Mouse (Mus musculus) hindbrain, postnatal 0 days (tissue): ENCODE results near the gene Fancf. TPM values are rescaled to one million over a fixed set of nuclear protein-coding genes. Genes with fewer than 3 reads are reported as not detected.

Source experiments
- ATAC-seq: fragments of 200-750 bp; cut with Nextera tagmentation; 2 replicates; pipeline ENCODE4 v1.8.0; 2017; ENCODE audit warnings: mild to moderate bottlenecking, moderate TSS enrichment, moderate library complexity
- DNase-seq: peaks from one replicate; pipeline ENCODE4 v3.0.0-alpha.2; 2015; ENCODE audit warnings: low spot score
- H3K27ac ChIP-seq: fragments of 300-500 bp; sonication (generic); 2 replicates; pipeline ENCODE4 v1.5.1; 2014; ENCODE audit warnings: mild to moderate bottlenecking
- H3K27me3 ChIP-seq: fragments of 300-500 bp; sonication (generic); 2 replicates; pipeline ENCODE4 v1.6.1; 2014; ENCODE audit warnings: low read length, mixed read lengths; ENCODE audit not compliant: insufficient read depth
- H3K36me3 ChIP-seq: fragments of 300-500 bp; sonication (generic); 2 replicates; pipeline ENCODE4 v1.6.1; 2014; ENCODE audit warnings: low read length, mixed read lengths; ENCODE audit not compliant: insufficient read depth
- H3K4me1 ChIP-seq: fragments of 300-500 bp; sonication (generic); 2 replicates; pipeline ENCODE4 v1.6.1; 2014; ENCODE audit warnings: antibody characterized with exemption, low read length, mixed read lengths; ENCODE audit not compliant: insufficient read depth
- H3K4me2 ChIP-seq: fragments of 300-500 bp; sonication (generic); 2 replicates; pipeline ENCODE4 v1.6.1; 2014; ENCODE audit warnings: low read depth, mild to moderate bottlenecking, low read length, moderate library complexity, mixed read lengths
- H3K4me3 ChIP-seq: fragments of 300-500 bp; sonication (generic); 2 replicates; pipeline ENCODE4 v1.5.1; 2014; ENCODE audit warnings: low read length
- H3K9ac ChIP-seq: fragments of 300-500 bp; sonication (generic); replicated peaks from 2 replicates; pipeline ENCODE4 v1.6.1; 2014; ENCODE audit warnings: mild to moderate bottlenecking, low read length, moderate library complexity, mixed read lengths
- H3K9me3 ChIP-seq: fragments of 300-500 bp; sonication (generic); 2 replicates; pipeline ENCODE4 v1.6.1; 2016; ENCODE audit warnings: low read length, mixed read lengths
- CTCF ChIP-seq: IDR thresholded peaks from 2 replicates; pipeline ENCODE4 v1.5.1; 2016; ENCODE audit warnings: antibody characterized with exemption, control low read depth, low read depth
- WGBS: fragments of 180-500 bp; shearing (Covaris S2); extraction: QIAGEN DNeasy Blood & Tissue Kit; methylation state at CpG from one replicate; pipeline ENCODE4 v1.1.7; 2014; 5-methylcytosine and 5-hydroxymethylcytosine counted together
- polyA plus RNA-seq: library from polyadenylated mRNA; unstranded; fragments of >200 nt; fragmentation: Nextera tagmentation; extraction: Ambion mirVana; gene quantifications from 2 replicates; pipeline ENCODE4 v1.2.1, GENCODE M21; 2015
- total RNA-seq: library from RNA; depleted of rRNA; stranded (reverse); fragments of >200 nt; gene quantifications from 2 replicates; pipeline ENCODE4 v1.2.3, GENCODE M21; 2014

The Fancf gene
- total and polyA plus RNA-seq, 2 experiments from 2014 or later, result 7.1 to 12.8 TPM

DNA sequence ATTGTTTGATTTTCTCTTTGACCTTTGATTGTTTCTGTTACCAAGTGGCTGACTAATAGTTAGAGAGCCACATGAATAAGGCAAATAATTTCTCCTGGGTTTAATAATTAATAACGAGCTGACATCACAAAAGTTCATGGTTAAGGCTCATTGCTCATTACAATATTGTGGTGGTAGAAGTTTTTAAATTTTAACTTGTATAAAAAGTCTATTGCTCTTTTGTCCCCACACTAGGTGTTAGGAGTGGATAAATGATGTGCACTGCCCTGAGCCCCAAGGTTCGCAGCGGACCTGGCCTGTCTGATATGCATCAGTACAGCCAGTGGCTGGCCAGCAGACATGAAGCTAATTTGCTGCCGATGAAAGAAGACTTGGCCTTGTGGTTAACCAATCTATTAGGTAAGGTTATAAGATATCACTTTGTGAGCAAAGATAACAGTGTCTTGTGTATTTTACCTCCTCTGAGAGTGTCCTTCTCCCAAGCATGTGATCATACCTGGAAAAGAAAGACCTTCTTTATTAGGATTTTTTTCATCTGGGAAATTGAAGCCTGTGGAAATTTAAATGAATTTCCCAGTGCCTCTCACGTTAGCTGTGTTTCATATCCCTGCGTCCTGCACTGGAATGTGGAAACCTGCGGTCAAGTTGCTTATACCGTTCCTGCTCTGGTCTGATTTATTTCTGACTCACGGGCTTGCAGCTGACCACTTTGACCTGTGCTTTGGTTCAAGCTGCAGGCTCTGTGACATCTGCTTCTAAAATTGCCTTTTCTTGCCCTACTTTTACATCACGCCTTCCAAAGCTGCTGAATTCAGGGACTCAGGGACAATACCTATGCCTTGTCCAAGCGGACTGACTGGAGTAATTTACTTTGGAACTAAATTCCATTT lies 25.9 kb upstream of the Fancf start:
- Histone ChIP-seq H3K27ac (no peak overlapping the region), H3K9ac (no peak overlapping the region), H3K4me2 (no peak overlapping the region), H3K9me3 (no peaks in the 10 kb centered on the region), H3K4me3 (no peak overlapping the region), H3K27me3 (no peaks in the 10 kb centered on the region), H3K4me1 (no peaks in the 10 kb centered on the region), H3K36me3 (no peaks in the 10 kb centered on the region)
- ATAC-seq (no peak), DNase-seq (no peak)
- WGBS, result 85% methylated on average over 11 of the region's 11 CpGs
- no peak for TF ChIP-seq CTCF

DNA sequence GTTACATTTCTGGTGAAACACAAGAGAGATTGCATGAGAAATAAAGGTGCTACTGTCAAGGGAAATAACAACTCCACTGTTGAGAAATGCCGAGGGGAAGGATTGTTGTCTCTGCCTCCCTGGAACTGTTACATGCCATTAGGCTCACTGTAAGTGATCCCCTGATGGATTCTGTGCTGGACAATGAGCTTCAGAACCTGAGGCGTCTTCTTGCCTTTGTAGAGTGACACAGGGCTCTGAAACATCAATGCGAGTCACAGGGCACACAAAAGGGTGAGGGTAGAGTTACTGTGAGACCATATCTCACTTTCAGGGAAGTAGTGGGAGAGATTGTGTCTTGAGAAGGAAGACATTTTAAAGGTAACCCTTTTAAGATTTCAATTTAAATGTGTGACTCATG lies 23.3 kb upstream of the Fancf start:
- Histone ChIP-seq H3K27ac (no peak overlapping the region), H3K9me3 (no peaks in the 10 kb centered on the region), H3K4me1 (no peaks in the 10 kb centered on the region), H3K4me2 (no peak overlapping the region), H3K36me3 (no peaks in the 10 kb centered on the region), H3K4me3 (no peak overlapping the region), H3K27me3 (no peaks in the 10 kb centered on the region), H3K9ac (no peak overlapping the region)
- DNase-seq, result no peak
- no peak for TF ChIP-seq CTCF
- ATAC-seq, result no peak
- WGBS, result 67% methylated on average over 3 of the region's 3 CpGs

DNA sequence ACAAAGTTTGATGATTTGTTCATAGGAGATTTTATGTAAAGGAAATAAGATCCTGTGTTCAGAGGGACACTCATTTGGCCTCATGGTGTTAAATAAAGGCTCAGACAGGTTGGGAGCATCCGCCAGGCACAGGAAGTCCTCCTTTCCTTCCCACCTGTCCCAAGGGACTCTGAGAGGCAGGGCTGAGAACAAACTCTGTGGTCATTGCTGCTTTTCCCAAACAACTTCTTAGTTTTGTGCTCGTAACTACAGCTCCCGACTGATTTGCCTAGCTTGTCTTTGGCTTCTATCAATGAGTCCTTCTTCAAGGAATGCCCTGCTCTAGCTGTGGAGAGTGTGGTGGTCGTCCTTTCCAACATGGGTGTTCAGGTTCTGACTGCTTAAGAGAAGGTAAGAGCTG lies 18.1 kb upstream of the Fancf start:
- Histone ChIP-seq H3K27me3 (no peaks in the 10 kb centered on the region), H3K4me2 (peak overlapping the region; percentile 81; the same call in 1 of the 2 replicates), H3K36me3 (no peaks in the 10 kb centered on the region), H3K4me1 (0 out of 2 replicates have a peak, but pooled peaks cover 4% of the 10 kb centered on the region), H3K27ac (no peak overlapping the region), H3K4me3 (no peak overlapping the region), H3K9me3 (no peaks in the 10 kb centered on the region), H3K9ac (no peak overlapping the region)
- TF ChIP-seq CTCF, result no peak
- no peak for ATAC-seq
- WGBS, result 81% methylated on average over 4 of the region's 4 CpGs
- DNase-seq, result no peak

DNA sequence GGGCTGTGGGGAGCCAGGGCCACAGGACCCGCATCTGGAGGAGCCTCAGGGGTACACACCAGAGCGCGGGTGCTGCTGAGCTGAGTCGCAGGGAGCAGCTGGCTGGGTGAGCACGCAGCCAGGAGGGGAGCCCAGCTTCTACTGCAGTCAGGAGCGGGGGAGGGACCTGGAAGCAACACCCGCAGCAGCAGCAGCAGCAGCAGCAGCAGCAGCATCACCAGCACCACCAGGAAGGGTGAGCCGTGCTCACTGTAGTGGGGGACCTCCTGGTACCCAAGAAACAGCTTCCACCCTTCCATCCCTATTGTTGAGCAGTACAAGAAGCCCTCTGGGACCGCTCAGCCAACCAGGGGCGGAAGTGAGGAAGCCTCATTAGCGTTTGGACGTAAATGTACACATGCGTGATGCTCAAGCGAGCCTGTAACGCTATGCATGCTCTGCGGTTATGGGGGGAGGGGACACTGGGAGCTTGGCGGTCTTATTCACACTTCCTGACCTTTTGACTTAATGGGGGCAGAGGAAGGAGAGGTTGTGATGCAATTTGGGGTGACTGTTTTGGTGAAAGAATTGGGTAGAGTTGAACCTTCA lies 17.2 kb upstream of the Fancf start:
- Histone ChIP-seq H3K27me3 (no peaks in the 10 kb centered on the region), H3K9ac (peak overlapping the region; percentile 77), H3K9me3 (no peaks in the 10 kb centered on the region), H3K4me1 (0 out of 2 replicates have a peak, but pooled peaks cover 4% of the 10 kb centered on the region), H3K27ac (peak overlapping the region; percentile 80), H3K4me3 (peak overlapping the region; percentile 51), H3K36me3 (no peaks in the 10 kb centered on the region), H3K4me2 (peak overlapping the region; percentile 81)
- TF ChIP-seq CTCF, result no peak
- peak; percentile 97 for ATAC-seq
- WGBS, result under 1% methylated on average over 17 of the region's 17 CpGs
- DNase-seq, result peak; percentile 79

DNA sequence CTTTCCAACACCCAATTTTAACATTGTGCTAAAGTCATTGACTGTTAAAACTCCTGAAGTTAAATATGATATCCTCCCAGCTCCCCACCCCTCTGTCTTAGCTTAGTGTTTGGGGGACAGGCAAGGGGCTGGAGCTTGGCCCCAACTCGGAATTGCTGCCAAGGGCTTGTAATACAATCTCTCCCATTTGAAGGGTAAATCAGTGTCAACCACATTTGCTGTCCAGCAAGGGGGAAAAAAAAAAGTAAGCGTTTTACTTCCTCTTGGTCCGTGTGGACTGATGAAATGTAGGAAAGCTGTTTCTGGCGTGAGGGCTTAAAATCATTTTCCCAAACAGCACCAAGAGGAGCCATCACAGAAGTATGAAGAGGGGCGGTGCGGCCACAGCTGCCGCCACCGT lies 16.7 kb upstream of the Fancf start:
- ATAC-seq, result no peak
- Histone ChIP-seq H3K4me1 (0 out of 2 replicates have a peak, but pooled peaks cover 4% of the 10 kb centered on the region), H3K27ac (peak overlapping the region; percentile 80), H3K9me3 (no peaks in the 10 kb centered on the region), H3K4me3 (peak overlapping the region; percentile 51), H3K4me2 (peak overlapping the region; percentile 81), H3K27me3 (no peaks in the 10 kb centered on the region), H3K9ac (peak overlapping the region; percentile 77), H3K36me3 (no peaks in the 10 kb centered on the region)
- 2% methylated on average over 8 of the region's 8 CpGs for WGBS
- TF ChIP-seq CTCF, result no peak
- no peak for DNase-seq

DNA sequence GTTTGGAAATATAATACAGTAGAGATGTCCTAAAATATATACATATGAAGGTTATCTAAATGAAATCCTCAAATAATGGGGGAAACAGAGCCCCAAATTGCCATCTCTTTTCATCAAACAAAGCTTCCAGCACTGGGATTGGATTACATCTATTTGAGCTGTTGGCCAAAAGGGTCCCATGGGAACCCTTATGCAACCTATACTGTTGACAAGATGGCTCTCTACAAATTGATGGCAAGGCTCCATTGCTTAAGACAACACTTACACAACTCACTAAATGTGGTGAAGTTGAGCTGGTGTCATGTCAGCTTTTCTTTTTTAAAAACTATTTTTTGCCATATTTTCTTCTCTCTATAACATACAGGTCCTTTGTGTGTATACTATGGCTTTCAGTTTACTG lies 14.2 kb upstream of the Fancf start:
- Histone ChIP-seq H3K9me3 (no peaks in the 10 kb centered on the region), H3K27me3 (no peaks in the 10 kb centered on the region), H3K4me3 (no peak overlapping the region), H3K36me3 (no peaks in the 10 kb centered on the region), H3K9ac (no peak overlapping the region), H3K4me1 (0 out of 2 replicates have a peak, but pooled peaks cover 4% of the 10 kb centered on the region), H3K27ac (no peak overlapping the region), H3K4me2 (no peak overlapping the region)
- ATAC-seq (no peak), DNase-seq (no peak)
- TF ChIP-seq CTCF, result no peak

DNA sequence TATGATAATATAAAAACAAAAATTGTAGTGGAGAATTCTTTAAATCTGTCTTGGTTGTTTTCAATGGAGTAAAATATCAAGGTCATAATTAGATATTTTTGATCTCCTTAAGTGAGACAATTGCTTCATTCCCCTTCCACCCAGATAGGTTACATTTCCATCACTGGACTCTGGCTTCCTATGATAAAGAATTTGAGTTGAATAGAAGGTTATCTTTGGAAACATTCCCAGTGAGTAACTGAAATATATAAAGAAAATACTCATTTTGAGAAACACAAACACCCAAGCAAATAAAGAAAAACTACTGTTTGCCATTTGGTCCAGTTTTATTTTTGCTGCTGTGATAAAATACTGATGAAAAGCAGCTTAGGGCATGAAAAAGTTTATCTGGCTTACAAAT lies 10.5 kb upstream of the Fancf start:
- no peaks in the 10 kb centered on the region for H3K27me3 ChIP-seq
- no peaks in the 10 kb centered on the region for H3K36me3 ChIP-seq
- no peaks in the 10 kb centered on the region for H3K4me1 ChIP-seq
- ATAC-seq (no peak), DNase-seq (no peak)
- H3K27ac ChIP-seq, result no peak overlapping the region
- H3K4me3 ChIP-seq, result no peak overlapping the region
- TF ChIP-seq CTCF, result no peak
- H3K4me2 ChIP-seq, result no peak overlapping the region
- no peaks in the 10 kb centered on the region for H3K9me3 ChIP-seq
- no peak overlapping the region for H3K9ac ChIP-seq
